Mouse (Mus musculus): ENCODE results near the gene Pax8. TPM values are rescaled to one million over a fixed set of nuclear protein-coding genes. Genes with fewer than 3 reads are reported as not detected.
A peak's percentile ranks its signal among the peaks of the same experiment; 100 is the strongest.

Gene Pax8
- polyA plus RNA-seq, 1 experiment: 77.6 TPM

GRCm38 (mm10) chr2:24413677-24414076 lies 61.7 kb downstream of the Pax8 start:
- TF ChIP-seq CTCF (conservative IDR thresholded peaks at IDR 0.05; ENCODE audit: insufficient read depth, insufficient read length, low read depth, low read length) (no peak), POLR2A (IDR thresholded peaks at IDR 0.05; ENCODE audit: low read depth, low read length) (no peak)
- WGBS: 57% methylated on average over 4 of the region's 4 CpGs
- Histone ChIP-seq H3K4me1 (ENCODE audit: control insufficient read depth, insufficient read depth, low read length) (peaks cover 47% of the 10 kb centered on the region), H3K4me3 (ENCODE audit: insufficient read depth, low read depth, low read length) (no peak overlapping the region), H3K36me3 (ENCODE audit: control insufficient read depth, insufficient read depth, low read length) (no peaks in the 10 kb centered on the region), H3K27ac (ENCODE audit: insufficient read depth, low read depth, low read length) (no peak overlapping the region), H3K27me3 (replicated peaks; ENCODE audit: control insufficient read depth, insufficient read depth, low read length) (no peaks in the 10 kb centered on the region)
- no peak for DNase-seq

GRCm38 (mm10) chr2:24413172-24413571 lies 62.2 kb downstream of the Pax8 start:
- H3K4me3 ChIP-seq (ENCODE audit: insufficient read depth, low read depth, low read length): no peak overlapping the region
- H3K4me1 ChIP-seq (ENCODE audit: control insufficient read depth, insufficient read depth, low read length): peaks cover 45% of the 10 kb centered on the region
- 41% methylated on average over 3 of the region's 3 CpGs for WGBS
- DNase-seq: peak; percentile 23
- H3K27me3 ChIP-seq (replicated peaks; ENCODE audit: control insufficient read depth, insufficient read depth, low read length): no peaks in the 10 kb centered on the region
- no peak overlapping the region for H3K27ac ChIP-seq (ENCODE audit: insufficient read depth, low read depth, low read length)
- H3K36me3 ChIP-seq (ENCODE audit: control insufficient read depth, insufficient read depth, low read length): no peaks in the 10 kb centered on the region
- TF ChIP-seq CTCF (conservative IDR thresholded peaks at IDR 0.05; ENCODE audit: insufficient read depth, insufficient read length, low read depth, low read length): no peak
- TF ChIP-seq POLR2A (IDR thresholded peaks at IDR 0.05; ENCODE audit: low read depth, low read length): no peak

GRCm38 (mm10) chr2:24409166-24409565 lies 66.2 kb downstream of the Pax8 start:
- Histone ChIP-seq H3K4me1 (ENCODE audit: control insufficient read depth, insufficient read depth, low read length) (peaks cover 31% of the 10 kb centered on the region), H3K4me3 (ENCODE audit: insufficient read depth, low read depth, low read length) (no peak overlapping the region), H3K36me3 (ENCODE audit: control insufficient read depth, insufficient read depth, low read length) (no peaks in the 10 kb centered on the region), H3K27ac (ENCODE audit: insufficient read depth, low read depth, low read length) (no peak overlapping the region), H3K27me3 (replicated peaks; ENCODE audit: control insufficient read depth, insufficient read depth, low read length) (no peaks in the 10 kb centered on the region)
- TF ChIP-seq CTCF (conservative IDR thresholded peaks at IDR 0.05; ENCODE audit: insufficient read depth, insufficient read length, low read depth, low read length) (peak; percentile 98), POLR2A (IDR thresholded peaks at IDR 0.05; ENCODE audit: low read depth, low read length) (no peak)
- 0% methylated on average over 2 of the region's 2 CpGs for WGBS
- DNase-seq: peak; percentile 83

GRCm38 (mm10) chr2:24407701-24408485 lies 67.5 kb downstream of the Pax8 start:
- no peak for TF ChIP-seq POLR2A (IDR thresholded peaks at IDR 0.05; ENCODE audit: low read depth, low read length)
- TF ChIP-seq CTCF (conservative IDR thresholded peaks at IDR 0.05; ENCODE audit: insufficient read depth, insufficient read length, low read depth, low read length): no peak
- H3K4me1 ChIP-seq (ENCODE audit: control insufficient read depth, insufficient read depth, low read length): peaks cover 20% of the 10 kb centered on the region

GRCm38 (mm10) chr2:24405345-24406012 lies 69.9 kb downstream of the Pax8 start:
- no peak overlapping the region for H3K4me3 ChIP-seq (ENCODE audit: insufficient read depth, low read depth, low read length)
- peaks cover 4% of the 10 kb centered on the region; the same call in 1 of the 2 replicates for H3K4me1 ChIP-seq (ENCODE audit: control insufficient read depth, insufficient read depth, low read length)
- no peaks in the 10 kb centered on the region for H3K27me3 ChIP-seq (replicated peaks; ENCODE audit: control insufficient read depth, insufficient read depth, low read length)
- H3K36me3 ChIP-seq (ENCODE audit: control insufficient read depth, insufficient read depth, low read length): no peaks in the 10 kb centered on the region
- H3K27ac ChIP-seq (ENCODE audit: insufficient read depth, low read depth, low read length): no peak overlapping the region
- DNase-seq: peak; percentile 84
- 12% methylated on average over 23 of the region's 23 CpGs for WGBS
- peak; percentile 87 for TF ChIP-seq CTCF (conservative IDR thresholded peaks at IDR 0.05; ENCODE audit: insufficient read depth, insufficient read length, low read depth, low read length)
- TF ChIP-seq POLR2A (IDR thresholded peaks at IDR 0.05; ENCODE audit: low read depth, low read length): no peak

More at GRCm38 (mm10) chr2:24407701-24408485, 67.5 kb downstream of the Pax8 start:
- Histone ChIP-seq H3K27ac (ENCODE audit: insufficient read depth, low read depth, low read length) (no peak overlapping the region), H3K36me3 (ENCODE audit: control insufficient read depth, insufficient read depth, low read length) (no peaks in the 10 kb centered on the region), H3K4me3 (ENCODE audit: insufficient read depth, low read depth, low read length) (no peak overlapping the region), H3K27me3 (replicated peaks; ENCODE audit: control insufficient read depth, insufficient read depth, low read length) (no peaks in the 10 kb centered on the region)
- 34% methylated on average over 4 of the region's 4 CpGs for WGBS
- DNase-seq: peak; percentile 85

- no peak for TF ChIP-seq POLR2A (IDR thresholded peaks at IDR 0.05; ENCODE audit: low read depth, low read length)
- Histone ChIP-seq H3K4me1 (ENCODE audit: control insufficient read depth, insufficient read depth, low read length) (no peaks in the 10 kb centered on the region), H3K27ac (ENCODE audit: insufficient read depth, low read depth, low read length) (no peak overlapping the region), H3K27me3 (replicated peaks; ENCODE audit: control insufficient read depth, insufficient read depth, low read length) (no peaks in the 10 kb centered on the region), H3K4me3 (ENCODE audit: insufficient read depth, low read depth, low read length) (no peak overlapping the region), H3K36me3 (ENCODE audit: control insufficient read depth, insufficient read depth, low read length) (no peaks in the 10 kb centered on the region)
- 62% methylated on average over 3 of the region's 3 CpGs for WGBS
- DNase-seq: no peak
Measured at GRCm38 (mm10) chr2:24400711-24401110, 74.7 kb downstream of the Pax8 start.

- no peaks in the 10 kb centered on the region for H3K27me3 ChIP-seq (replicated peaks; ENCODE audit: control insufficient read depth, insufficient read depth, low read length)
- WGBS: 16% methylated on average over 2 of the region's 2 CpGs
Measured at GRCm38 (mm10) chr2:24397115-24397514, 78.3 kb downstream of the Pax8 start.

More at GRCm38 (mm10) chr2:24397115-24397514, 78.3 kb downstream of the Pax8 start:
- no peaks in the 10 kb centered on the region for H3K4me1 ChIP-seq (ENCODE audit: control insufficient read depth, insufficient read depth, low read length)
- no peak for DNase-seq
- no peak overlapping the region for H3K4me3 ChIP-seq (ENCODE audit: insufficient read depth, low read depth, low read length)
- no peak for TF ChIP-seq POLR2A (IDR thresholded peaks at IDR 0.05; ENCODE audit: low read depth, low read length)
- no peak for TF ChIP-seq CTCF (conservative IDR thresholded peaks at IDR 0.05; ENCODE audit: insufficient read depth, insufficient read length, low read depth, low read length)
- H3K27ac ChIP-seq (ENCODE audit: insufficient read depth, low read depth, low read length): no peak overlapping the region
- no peaks in the 10 kb centered on the region for H3K36me3 ChIP-seq (ENCODE audit: control insufficient read depth, insufficient read depth, low read length)
